Mouse (Mus musculus) E14TG2a.4 (cell line): ENCODE measurements around the gene Myh9.

ENCODE experiments used
- CTCF ChIP-seq: conservative IDR thresholded peaks from 2 replicates; pipeline ENCODE4 v1.5.1; 2014; ENCODE audit warnings: low read length
- NANOG ChIP-seq: IDR thresholded peaks from 2 replicates; pipeline ENCODE4 v1.6.1; 2014; ENCODE audit warnings: borderline replicate concordance, low read length, mixed read lengths
- POU5F1 ChIP-seq: IDR thresholded peaks from 2 replicates; pipeline ENCODE4 v1.6.1; 2014; ENCODE audit warnings: low read length, borderline replicate concordance

DNA sequence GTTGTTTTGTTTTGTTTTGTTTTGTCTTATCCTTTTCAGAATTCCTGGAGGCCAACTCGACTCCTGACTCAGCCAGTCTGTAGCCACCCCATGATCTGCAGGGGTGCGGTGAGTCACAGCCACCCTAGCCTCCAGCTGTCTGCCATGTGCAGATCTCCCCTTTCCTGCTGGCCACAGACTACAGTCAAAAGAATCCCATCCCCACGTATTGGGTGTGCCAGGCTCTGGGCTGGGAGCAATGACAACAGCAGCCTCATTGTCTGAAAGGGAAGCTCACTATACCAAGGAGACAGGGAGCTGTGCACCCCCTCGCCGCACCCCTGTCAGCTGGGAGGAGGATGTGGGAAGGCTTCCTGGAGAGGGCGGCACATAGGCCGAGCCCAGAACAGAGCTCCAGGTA, 46.3 kb upstream of the Myh9 start:
- TF ChIP-seq CTCF (no peak), NANOG (no peak), POU5F1 (no peak)
